Mouse (Mus musculus): Measurements from ENCODE around the gene Fer1l5. TPM values are rescaled to one million over a fixed set of nuclear protein-coding genes. Genes with fewer than 3 reads are reported as not detected.

Gene Fer1l5
- polyA plus RNA-seq, 1 experiment from 2014 or later, result 0.84 TPM

DNA sequence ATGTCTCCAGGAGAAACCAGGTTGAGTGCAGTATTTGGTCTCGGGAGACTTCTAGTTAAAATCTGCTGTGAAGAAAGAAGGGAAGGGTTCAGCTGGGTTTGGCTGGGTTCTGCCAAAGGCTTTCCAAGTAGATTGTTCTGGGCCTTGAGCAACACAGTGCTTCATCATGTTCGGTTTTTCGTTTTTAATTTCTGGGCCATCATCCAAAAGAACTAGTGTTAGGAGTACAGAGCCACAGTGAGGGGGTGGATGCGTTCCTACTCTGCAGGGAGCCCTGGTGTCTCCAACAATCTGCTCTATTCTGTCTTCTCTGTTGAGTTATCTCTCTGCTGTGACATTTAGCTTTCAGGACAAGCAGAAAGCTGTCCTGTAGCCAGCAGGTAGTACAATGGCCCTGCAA lies 69.0 kb downstream of the Fer1l5 start:
- Histone ChIP-seq H3K27ac (ENCODE audit: low read depth, low read length) (no peak overlapping the region), H3K4me2 (no peak overlapping the region), H3K27me3 (ENCODE audit: control insufficient read depth, insufficient read depth, low read length) (no peaks in the 10 kb centered on the region), H3K4me3 (ENCODE audit: low read depth, low read length) (no peak overlapping the region), H3K9me3 (replicated peaks; ENCODE audit: control insufficient read depth, low read length) (no peaks in the 10 kb centered on the region), H3K9ac (ENCODE audit: low read depth, low read length) (no peak overlapping the region), H3K4me1 (ENCODE audit: control insufficient read depth, insufficient read depth, low read length) (0 out of 2 replicates have a peak, but pooled peaks cover 4% of the 10 kb centered on the region), H3K36me3 (ENCODE audit: control insufficient read depth, insufficient read depth, low read length) (peaks cover 27% of the 10 kb centered on the region)
- 92% methylated on average over 4 of the region's 4 CpGs for WGBS (ENCODE audit: insufficient replicate concordance)
- no peak for ATAC-seq (replicated peaks; ENCODE audit: insufficient number of reproducible peaks, low FRiP score, low TSS enrichment)

DNA sequence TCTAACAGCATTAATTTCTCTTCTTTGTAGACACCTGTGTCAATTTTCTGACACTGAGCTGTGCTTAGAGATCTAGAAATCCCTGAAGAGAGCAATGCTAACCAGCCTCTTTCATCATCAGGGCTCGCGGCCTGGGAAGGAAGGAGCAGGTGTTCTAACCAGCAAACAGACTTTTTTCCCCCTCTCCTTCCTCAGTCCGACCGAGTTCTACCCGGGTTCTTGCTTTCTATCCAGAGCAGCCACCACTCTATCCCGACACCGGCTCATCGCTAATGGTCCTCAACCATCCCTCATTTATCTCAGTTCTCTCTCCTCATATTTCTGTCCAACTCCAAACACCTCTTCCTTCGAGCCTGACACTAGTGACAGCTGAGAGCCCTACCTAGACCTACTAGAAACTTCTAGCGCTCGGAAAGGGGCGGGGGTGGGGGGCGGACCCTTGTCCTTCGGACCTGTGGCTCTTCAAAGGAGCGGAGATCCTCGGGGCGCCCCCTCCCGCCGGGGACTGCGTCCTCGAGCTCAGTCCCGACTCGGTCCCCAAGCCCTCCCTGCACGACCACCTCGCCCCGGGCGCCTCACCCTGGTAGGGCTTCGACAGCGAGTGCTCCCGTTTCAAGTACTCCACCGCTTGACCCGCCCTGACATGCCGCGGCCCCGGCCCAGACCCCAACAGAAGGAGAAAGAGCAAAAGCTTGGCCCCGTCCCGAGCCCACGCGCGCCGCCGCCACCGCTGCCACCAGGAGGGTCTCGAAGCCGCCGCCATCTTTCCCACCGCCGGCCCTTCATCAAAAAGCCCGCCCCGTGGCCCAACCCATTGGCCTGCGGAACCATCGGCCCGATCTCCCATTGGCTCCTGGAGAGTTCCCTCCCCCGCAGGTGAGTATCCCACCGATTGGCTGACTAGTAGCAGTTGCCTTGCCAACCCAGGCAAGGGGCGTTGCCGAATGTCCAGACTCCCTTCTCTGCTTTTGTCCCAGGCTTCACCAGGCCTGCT lies 72.7 kb downstream of the Fer1l5 start, which contains the start of gene Lman2l:
Gene Lman2l (minus strand): TSS at position 801 of the 994 bp plus-strand sequence.
- Histone ChIP-seq H3K4me2 (peak within 1 kb of the TSS; percentile 82), H3K9ac (ENCODE audit: low read depth, low read length) (peak within 1 kb of the TSS; percentile 77), H3K27me3 (ENCODE audit: control insufficient read depth, insufficient read depth, low read length) (no peaks in the 10 kb centered on the region), H3K4me1 (ENCODE audit: control insufficient read depth, insufficient read depth, low read length) (0 out of 2 replicates have a peak, but pooled peaks cover 4% of the 10 kb centered on the region), H3K4me3 (ENCODE audit: low read depth, low read length) (peak within 1 kb of the TSS; percentile 73), H3K9me3 (replicated peaks; ENCODE audit: control insufficient read depth, low read length) (no peaks in the 10 kb centered on the region), H3K36me3 (ENCODE audit: control insufficient read depth, insufficient read depth, low read length) (peaks cover 6% of the 10 kb centered on the region; the same call in 1 of the 2 replicates), H3K27ac (ENCODE audit: low read depth, low read length) (peak within 1 kb of the TSS; percentile 62)
- ATAC-seq (replicated peaks; ENCODE audit: insufficient number of reproducible peaks, low FRiP score, low TSS enrichment), result peak; percentile 99
- WGBS (ENCODE audit: insufficient replicate concordance), result under 1% methylated on average over 56 of the region's 57 CpGs

DNA sequence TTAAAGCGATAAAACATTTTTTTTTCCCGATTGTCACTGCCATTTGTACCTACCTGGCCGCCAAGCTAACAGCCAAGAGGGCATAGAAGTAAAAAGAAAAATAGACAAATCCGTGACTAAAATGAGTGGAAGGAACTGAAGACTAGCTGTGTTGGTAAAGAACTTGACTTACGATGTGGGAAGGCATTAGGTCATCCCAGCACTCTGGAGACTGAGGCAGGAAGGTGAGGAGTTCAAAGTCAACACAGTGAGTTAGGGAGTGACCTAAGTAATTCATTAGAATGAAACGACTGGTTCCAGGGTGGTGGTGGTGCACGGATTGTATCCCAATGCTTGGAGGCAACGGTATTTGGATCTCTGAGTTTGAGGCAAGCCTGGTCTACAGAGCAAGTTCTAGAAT lies 73.4 kb downstream of the Fer1l5 start:
- WGBS (ENCODE audit: insufficient replicate concordance), result 43% methylated on average over 8 of the region's 8 CpGs
- Histone ChIP-seq H3K4me1 (ENCODE audit: control insufficient read depth, insufficient read depth, low read length) (0 out of 2 replicates have a peak, but pooled peaks cover 4% of the 10 kb centered on the region), H3K4me2 (no peak overlapping the region), H3K36me3 (ENCODE audit: control insufficient read depth, insufficient read depth, low read length) (peaks cover 6% of the 10 kb centered on the region; the same call in 1 of the 2 replicates), H3K27me3 (ENCODE audit: control insufficient read depth, insufficient read depth, low read length) (no peaks in the 10 kb centered on the region), H3K9me3 (replicated peaks; ENCODE audit: control insufficient read depth, low read length) (no peaks in the 10 kb centered on the region), H3K9ac (ENCODE audit: low read depth, low read length) (no peak overlapping the region), H3K27ac (ENCODE audit: low read depth, low read length) (0 out of 2 replicates have a peak overlapping the region, but pooled peaks have one; percentile 23), H3K4me3 (ENCODE audit: low read depth, low read length) (no peak overlapping the region)
- ATAC-seq (replicated peaks; ENCODE audit: insufficient number of reproducible peaks, low FRiP score, low TSS enrichment), result no peak

DNA sequence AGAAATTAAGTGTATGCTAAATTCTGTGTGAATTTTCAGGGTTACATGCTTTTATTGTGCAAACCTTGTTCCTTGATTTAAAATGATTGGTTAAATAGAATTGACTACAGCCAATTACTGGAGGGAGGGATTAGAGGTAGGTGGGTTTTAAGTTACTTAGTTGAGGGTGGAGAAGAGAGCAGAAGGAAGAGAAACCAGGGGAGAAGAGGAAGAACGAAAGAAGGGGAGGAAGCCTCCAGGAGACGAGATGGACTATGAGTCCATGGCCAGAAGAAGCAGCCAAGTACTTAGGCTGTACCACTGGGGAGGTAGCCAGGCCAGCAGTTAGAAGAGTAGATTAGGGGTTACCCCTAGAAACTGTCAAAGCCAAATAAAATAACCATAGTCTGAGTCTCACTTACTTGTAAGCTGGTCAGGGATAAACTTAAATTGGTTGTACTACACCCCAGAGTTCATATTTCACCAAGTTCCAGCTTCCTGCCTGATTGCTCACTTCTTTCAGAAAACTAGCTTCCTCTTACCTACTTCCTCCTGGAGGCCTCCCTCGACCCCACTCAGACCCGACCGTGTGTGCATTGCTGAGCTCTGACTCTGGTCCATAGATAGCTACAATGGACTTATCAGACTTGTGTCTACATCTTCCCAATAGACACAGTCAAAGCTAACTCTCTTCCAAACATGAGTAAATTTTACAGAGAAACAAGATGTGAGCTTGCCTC lies 74.2 kb downstream of the Fer1l5 start:
- no peak overlapping the region for H3K27ac ChIP-seq (ENCODE audit: low read depth, low read length)
- 0 out of 2 replicates have a peak, but pooled peaks cover 4% of the 10 kb centered on the region for H3K4me1 ChIP-seq (ENCODE audit: control insufficient read depth, insufficient read depth, low read length)
- ATAC-seq (replicated peaks; ENCODE audit: insufficient number of reproducible peaks, low FRiP score, low TSS enrichment), result no peak
- no peaks in the 10 kb centered on the region for H3K27me3 ChIP-seq (ENCODE audit: control insufficient read depth, insufficient read depth, low read length)
- peaks cover 6% of the 10 kb centered on the region; the same call in 1 of the 2 replicates for H3K36me3 ChIP-seq (ENCODE audit: control insufficient read depth, insufficient read depth, low read length)
- no peak overlapping the region for H3K4me3 ChIP-seq (ENCODE audit: low read depth, low read length)
- 61% methylated on average over 5 of the region's 5 CpGs for WGBS (ENCODE audit: insufficient replicate concordance)
- no peak overlapping the region for H3K4me2 ChIP-seq
- no peaks in the 10 kb centered on the region for H3K9me3 ChIP-seq (replicated peaks; ENCODE audit: control insufficient read depth, low read length)
- H3K9ac ChIP-seq (ENCODE audit: low read depth, low read length), result no peak overlapping the region

DNA sequence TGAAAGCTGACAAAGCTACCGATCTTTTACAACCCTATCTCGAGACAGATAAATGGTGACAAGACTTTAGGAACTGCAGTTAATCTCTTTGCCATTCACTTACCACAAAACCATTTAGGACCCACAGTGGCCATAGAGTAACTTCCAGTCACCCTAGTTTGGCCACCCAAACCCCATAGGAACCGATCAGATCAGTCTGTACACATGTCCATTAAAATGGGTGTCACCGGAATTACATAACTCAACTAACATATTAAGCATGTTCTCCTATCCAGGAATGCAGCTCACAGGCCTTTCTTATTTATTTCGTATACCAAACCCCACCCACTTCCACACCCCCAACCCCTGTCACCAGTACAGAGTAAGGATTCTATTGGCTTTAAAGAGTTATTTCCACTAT lies 74.8 kb downstream of the Fer1l5 start:
- 83% methylated on average over 5 of the region's 5 CpGs for WGBS (ENCODE audit: insufficient replicate concordance)
- Histone ChIP-seq H3K4me1 (ENCODE audit: control insufficient read depth, insufficient read depth, low read length) (0 out of 2 replicates have a peak, but pooled peaks cover 4% of the 10 kb centered on the region), H3K27ac (ENCODE audit: low read depth, low read length) (no peak overlapping the region), H3K9ac (ENCODE audit: low read depth, low read length) (no peak overlapping the region), H3K27me3 (ENCODE audit: control insufficient read depth, insufficient read depth, low read length) (no peaks in the 10 kb centered on the region), H3K4me3 (ENCODE audit: low read depth, low read length) (no peak overlapping the region), H3K4me2 (no peak overlapping the region), H3K9me3 (replicated peaks; ENCODE audit: control insufficient read depth, low read length) (no peaks in the 10 kb centered on the region), H3K36me3 (ENCODE audit: control insufficient read depth, insufficient read depth, low read length) (peaks cover 1% of the 10 kb centered on the region; the same call in 1 of the 2 replicates)
- no peak for ATAC-seq (replicated peaks; ENCODE audit: insufficient number of reproducible peaks, low FRiP score, low TSS enrichment)

DNA sequence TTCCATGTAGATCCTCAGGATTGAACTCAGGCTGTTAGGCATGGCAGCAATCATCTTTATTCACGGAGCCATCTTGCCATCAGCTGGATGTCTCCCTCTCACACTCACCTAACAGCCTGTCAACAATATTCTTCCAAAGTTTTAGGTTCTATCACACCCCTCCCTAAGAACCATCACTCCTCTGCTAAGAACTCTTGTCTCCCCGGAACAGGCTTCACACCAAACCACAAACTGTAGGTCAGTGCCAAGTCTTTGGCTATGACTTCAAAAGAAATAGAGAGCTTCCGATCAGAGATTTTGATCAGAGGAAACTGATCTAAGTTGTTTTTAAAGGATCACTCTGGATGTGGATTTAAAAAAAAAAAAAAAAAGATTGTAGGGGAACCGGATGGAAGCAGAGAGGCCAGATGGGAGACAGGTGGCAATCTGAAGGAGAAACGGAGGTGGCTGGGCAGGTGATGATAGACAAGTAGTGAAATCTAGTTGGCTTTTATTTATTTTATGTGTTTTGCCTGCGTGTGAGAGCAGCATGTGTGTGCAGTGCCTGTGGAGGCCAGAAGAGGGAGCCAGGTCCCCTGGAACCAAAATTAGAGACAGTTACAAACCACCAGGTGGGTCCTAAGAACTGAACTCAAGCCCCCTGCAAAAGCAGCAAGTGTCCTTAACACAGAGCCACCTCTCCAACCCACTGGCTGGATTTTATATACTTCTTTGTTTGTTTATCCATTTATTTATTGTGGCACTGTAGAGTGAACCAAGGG lies 82.1 kb downstream of the Fer1l5 start:
- Histone ChIP-seq H3K9me3 (replicated peaks; ENCODE audit: control insufficient read depth, low read length) (no peaks in the 10 kb centered on the region), H3K4me1 (ENCODE audit: control insufficient read depth, insufficient read depth, low read length) (no peaks in the 10 kb centered on the region), H3K4me2 (no peak overlapping the region), H3K4me3 (ENCODE audit: low read depth, low read length) (no peak overlapping the region), H3K27me3 (ENCODE audit: control insufficient read depth, insufficient read depth, low read length) (no peaks in the 10 kb centered on the region), H3K9ac (ENCODE audit: low read depth, low read length) (no peak overlapping the region), H3K27ac (ENCODE audit: low read depth, low read length) (no peak overlapping the region), H3K36me3 (ENCODE audit: control insufficient read depth, insufficient read depth, low read length) (no peaks in the 10 kb centered on the region)
- 77% methylated on average over 6 of the region's 6 CpGs for WGBS (ENCODE audit: insufficient replicate concordance)
- no peak for ATAC-seq (replicated peaks; ENCODE audit: insufficient number of reproducible peaks, low FRiP score, low TSS enrichment)

DNA sequence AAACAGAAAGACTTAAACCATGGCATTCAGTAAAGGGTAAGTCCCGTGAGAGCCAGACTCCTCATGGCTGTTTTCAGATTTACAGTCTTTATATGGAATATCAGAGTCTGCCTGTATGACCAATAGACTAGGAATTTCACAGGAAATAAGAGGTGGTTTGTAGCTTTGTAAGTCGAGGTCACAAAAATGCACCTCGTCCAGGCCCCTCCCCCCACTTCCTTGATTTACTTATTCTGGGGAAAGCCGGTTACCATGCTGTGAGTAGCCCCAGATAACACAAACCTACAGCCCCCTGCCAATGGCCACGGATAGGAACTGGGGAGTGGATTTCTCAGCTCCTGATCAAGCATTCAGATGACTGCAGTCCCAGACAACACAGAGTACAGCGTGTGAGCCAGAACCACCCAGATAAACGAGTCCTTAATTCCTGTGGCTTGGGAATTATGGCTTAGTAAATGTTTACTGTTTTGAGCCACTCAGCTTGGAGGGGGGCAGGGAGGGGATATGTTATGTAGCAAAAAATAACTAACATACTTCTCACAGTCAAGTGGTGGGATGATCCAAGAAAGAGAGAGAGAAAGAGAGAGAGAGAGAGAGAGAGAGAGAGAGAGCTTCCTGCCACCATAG lies 85.4 kb downstream of the Fer1l5 start:
- H3K4me3 ChIP-seq (ENCODE audit: low read depth, low read length), result no peak overlapping the region
- no peaks in the 10 kb centered on the region for H3K27me3 ChIP-seq (ENCODE audit: control insufficient read depth, insufficient read depth, low read length)
- no peaks in the 10 kb centered on the region for H3K9me3 ChIP-seq (replicated peaks; ENCODE audit: control insufficient read depth, low read length)
- H3K4me2 ChIP-seq, result no peak overlapping the region
- no peaks in the 10 kb centered on the region for H3K36me3 ChIP-seq (ENCODE audit: control insufficient read depth, insufficient read depth, low read length)
- no peaks in the 10 kb centered on the region for H3K4me1 ChIP-seq (ENCODE audit: control insufficient read depth, insufficient read depth, low read length)
- H3K9ac ChIP-seq (ENCODE audit: low read depth, low read length), result no peak overlapping the region
- H3K27ac ChIP-seq (ENCODE audit: low read depth, low read length), result no peak overlapping the region; the same call in 1 of the 2 replicates
- WGBS (ENCODE audit: insufficient replicate concordance), result 21% methylated on average over 7 of the region's 7 CpGs
- ATAC-seq (replicated peaks; ENCODE audit: insufficient number of reproducible peaks, low FRiP score, low TSS enrichment), result no peak

Measured in heart, embryonic 11.5 days (tissue).